Mouse (Mus musculus) erythroid progenitor cell, adult 5-6 weeks (primary cell): ENCODE results near the gene Mrpl51. TPM values are rescaled to one million over a fixed set of nuclear protein-coding genes. Genes with fewer than 3 reads are reported as not detected.

Experiments used
- ATAC-seq: replicated peaks from 2 replicates; pipeline ENCODE4 v1.8.0; 2016; ENCODE audit warnings: moderate number of reproducible peaks, mild to moderate bottlenecking, moderate TSS enrichment, inconsistent platforms; ENCODE audit not compliant: poor library complexity, low FRiP score, severe bottlenecking
- total RNA-seq, 2 experiments: library from RNA; stranded (forward) in 1 of 2; stranded (reverse) in 1 of 2; fragments of 150-400 nt in 1 of 2; fragments of 186-747, 209-891 nt in 1 of 2; gene quantifications; 2 replicates each; pipeline versions ENCODE4 v1.2.3 to v1.2.4; 2015 to 2017; ENCODE audit warnings: low replicate concordance in 2 of 2

Gene Mrpl51
- total RNA-seq, 2 experiments from 2014 or later = 63.3 to 64.1 TPM

GRCm38 (mm10) chr6:125225518-125226115, 34.0 kb downstream of the Mrpl51 start:
- no peak for ATAC-seq

- no peak for ATAC-seq
These were observed 39.0 kb downstream of the Mrpl51 start for GRCm38 (mm10) chr6:125230571-125230970.

GRCm38 (mm10) chr6:125231117-125232044, 39.8 kb downstream of the Mrpl51 start, which contains the start of gene Tapbpl:
Tapbpl (minus strand) TSS chr6:125231860.
- peak; percentile 67 for ATAC-seq

DNA sequence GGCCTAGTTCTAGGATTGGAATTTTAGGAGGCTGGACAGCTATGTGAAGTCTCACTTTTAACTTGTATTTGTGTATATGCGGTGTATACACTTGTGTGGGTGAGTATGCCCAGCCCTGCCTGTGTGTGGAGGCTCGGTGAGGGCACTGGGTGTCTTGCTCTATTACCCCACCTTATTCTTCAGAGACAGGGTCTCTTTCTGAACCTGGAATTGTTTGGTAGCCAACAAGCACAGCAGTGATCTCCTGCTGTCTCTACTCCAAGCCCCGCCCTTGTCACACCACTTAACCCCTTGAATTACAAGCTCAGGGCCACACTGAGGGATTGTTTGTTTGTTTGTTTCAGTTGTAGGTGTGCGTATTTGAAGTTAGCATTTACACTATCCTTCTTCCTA, 40.4 kb downstream of the Mrpl51 start:
- peak; percentile 43 for ATAC-seq

GRCm38 (mm10) chr6:125232516-125232915, 40.9 kb downstream of the Mrpl51 start:
- no peak for ATAC-seq

GRCm38 (mm10) chr6:125233816-125234519, 42.4 kb downstream of the Mrpl51 start:
- ATAC-seq = no peak

- ATAC-seq = no peak
These were observed 42.9 kb downstream of the Mrpl51 start for GRCm38 (mm10) chr6:125234520-125234828.

DNA sequence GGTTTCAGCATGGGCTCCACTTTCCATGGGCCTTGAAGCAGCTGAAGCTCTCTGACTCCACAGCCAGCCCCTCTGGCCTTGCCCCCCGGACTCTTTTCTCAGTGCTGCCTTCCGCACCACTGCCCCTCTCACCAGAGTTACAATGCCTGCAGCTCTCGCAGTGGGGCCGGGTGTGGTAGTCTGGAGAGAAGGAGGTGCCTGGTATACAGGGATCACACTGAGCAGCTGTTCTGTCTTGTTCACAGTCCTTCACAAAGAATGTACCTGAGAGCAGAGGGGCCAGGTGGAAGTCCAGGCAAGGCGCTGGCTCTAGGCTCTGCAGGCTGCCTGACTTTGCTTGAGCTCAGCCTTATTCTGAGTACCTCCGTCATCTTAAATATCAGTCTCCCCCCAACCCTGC, 44.7 kb downstream of the Mrpl51 start:
- no peak for ATAC-seq

DNA sequence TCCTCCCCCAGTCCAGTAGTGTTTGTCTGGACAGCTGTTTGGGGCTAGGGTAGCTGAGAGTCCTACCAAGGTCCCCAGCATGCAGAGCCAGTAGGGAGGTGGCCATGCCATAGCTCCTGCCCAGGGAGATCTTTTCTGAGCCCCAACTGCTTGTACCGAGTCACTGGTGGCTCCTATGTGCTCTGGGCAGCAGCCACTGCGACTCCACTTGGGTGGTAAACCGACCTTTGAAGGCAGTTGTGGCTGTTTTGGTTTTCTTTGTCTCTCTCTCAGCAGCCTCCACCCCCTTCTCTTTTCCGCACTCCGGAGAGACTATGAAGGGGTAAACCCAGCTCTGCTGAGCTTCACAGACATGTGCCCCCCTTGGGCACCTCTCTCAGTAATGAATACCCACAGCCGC, 45.2 kb downstream of the Mrpl51 start, which contains the start of gene Cd27:
Cd27 (minus strand) TSS at position 229 of the 400 bp plus-strand sequence.
- no peak for ATAC-seq

- no peak for ATAC-seq
These were observed 45.8 kb downstream of the Mrpl51 start for GRCm38 (mm10) chr6:125237421-125237820.

DNA sequence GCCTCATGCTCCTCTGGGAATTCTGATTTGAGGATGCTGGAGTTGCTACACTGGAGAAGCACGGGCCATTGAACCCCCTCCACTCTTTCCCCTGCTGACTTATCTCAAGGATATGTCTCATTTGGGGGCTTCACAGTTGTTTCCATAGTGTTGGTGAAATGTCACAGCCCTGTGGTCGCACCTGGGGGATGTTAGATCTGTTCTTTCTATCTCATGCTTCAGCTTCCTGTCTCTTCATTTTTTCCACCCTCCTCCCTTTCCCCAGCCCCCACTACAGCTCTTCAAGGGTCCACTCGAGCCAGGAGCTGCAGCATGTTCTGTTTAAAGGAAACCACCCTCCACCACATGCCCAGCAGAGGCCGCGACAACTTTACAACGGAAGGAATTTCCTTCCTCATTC, 46.8 kb downstream of the Mrpl51 start:
- ATAC-seq = no peak

- no peak for ATAC-seq
These were observed 47.9 kb downstream of the Mrpl51 start for GRCm38 (mm10) chr6:125239547-125239946.

DNA sequence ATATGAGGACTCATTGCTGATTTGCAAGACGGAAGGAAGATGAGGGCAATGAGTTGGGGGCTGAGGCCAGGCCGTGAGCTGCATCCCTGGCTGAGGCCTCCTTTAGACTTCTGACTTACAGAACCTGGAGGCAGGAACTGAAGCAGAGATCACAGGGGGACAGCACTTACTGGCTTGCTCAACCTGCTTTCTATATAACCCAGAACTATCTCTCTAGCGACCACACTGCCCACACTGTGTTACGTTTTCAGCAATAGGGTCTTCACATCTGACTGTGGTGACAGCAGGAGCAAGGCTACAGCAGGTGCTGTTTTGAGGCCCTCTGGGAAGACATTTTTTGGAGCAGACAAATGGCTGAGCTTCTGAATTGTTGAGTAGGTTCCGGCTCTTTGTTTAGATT, 49.0 kb downstream of the Mrpl51 start:
- ATAC-seq = no peak

GRCm38 (mm10) chr6:125241566-125241965, 50.0 kb downstream of the Mrpl51 start:
- no peak for ATAC-seq

GRCm38 (mm10) chr6:125244551-125244950, 53.0 kb downstream of the Mrpl51 start:
- ATAC-seq = no peak

Other genes starting within 250 kb of the Mrpl51 start
- 14.3 and 17.3 TPM in 2 replicates for gene Cops7a, start 226.3 kb upstream of the Mrpl51 start, total RNA-seq (2015; ENCODE audit: low replicate concordance)
- 4.1 and 4.9 TPM in 2 replicates for gene Cops7a, start 226.3 kb upstream of the Mrpl51 start, total RNA-seq (2017; ENCODE audit: low replicate concordance)
- not detected in 2 replicates for gene Pianp, start 195.1 kb upstream of the Mrpl51 start, total RNA-seq (2015; ENCODE audit: low replicate concordance)
- gene Pianp, start 195.1 kb upstream of the Mrpl51 start, total RNA-seq (2017; ENCODE audit: low replicate concordance) = not detected in 2 replicates
- 49.4 and 54.1 TPM in 2 replicates for gene Zfp384, start 182.7 kb upstream of the Mrpl51 start, total RNA-seq (2015; ENCODE audit: low replicate concordance)
- gene Zfp384, start 182.7 kb upstream of the Mrpl51 start, total RNA-seq (2017; ENCODE audit: low replicate concordance) = 25.8 and 41.2 TPM in 2 replicates
- gene Ing4, start 152.0 kb upstream of the Mrpl51 start, total RNA-seq (2015; ENCODE audit: low replicate concordance) = 5.0 and 5.4 TPM in 2 replicates
- gene Ing4, start 152.0 kb upstream of the Mrpl51 start, total RNA-seq (2017; ENCODE audit: low replicate concordance) = 59.6 and 60.0 TPM in 2 replicates
- gene Acrbp, start 142.1 kb upstream of the Mrpl51 start, total RNA-seq (2015; ENCODE audit: low replicate concordance) = 4.3 and 9.6 TPM in 2 replicates
- 0.68 and 9.4 TPM in 2 replicates for gene Acrbp, start 142.1 kb upstream of the Mrpl51 start, total RNA-seq (2017; ENCODE audit: low replicate concordance)
- 3.6 and 10.9 TPM in 2 replicates for gene Lpar5, start 123.9 kb upstream of the Mrpl51 start, total RNA-seq (2015; ENCODE audit: low replicate concordance)
- gene Lpar5, start 123.9 kb upstream of the Mrpl51 start, total RNA-seq (2017; ENCODE audit: low replicate concordance) = not detected in 2 replicates
- gene Chd4, start 95.8 kb upstream of the Mrpl51 start, total RNA-seq (2015; ENCODE audit: low replicate concordance) = 49.0 and 64.2 TPM in 2 replicates
- gene Chd4, start 95.8 kb upstream of the Mrpl51 start, total RNA-seq (2017; ENCODE audit: low replicate concordance) = 176 and 220 TPM in 2 replicates
- 6.7 and 17.3 TPM in 2 replicates for gene Nop2, start 59.9 kb upstream of the Mrpl51 start, total RNA-seq (2015; ENCODE audit: low replicate concordance)
- 5.7 and 8.9 TPM in 2 replicates for gene Nop2, start 59.9 kb upstream of the Mrpl51 start, total RNA-seq (2017; ENCODE audit: low replicate concordance)
- gene Iffo1, start 46.6 kb upstream of the Mrpl51 start, total RNA-seq (2015; ENCODE audit: low replicate concordance) = 5.9 and 11.5 TPM in 2 replicates
- 9.7 and 15.7 TPM in 2 replicates for gene Iffo1, start 46.6 kb upstream of the Mrpl51 start, total RNA-seq (2017; ENCODE audit: low replicate concordance)
- gene Gapdh, start 25.3 kb upstream of the Mrpl51 start, total RNA-seq (2015; ENCODE audit: low replicate concordance) = 683 and 752 TPM in 2 replicates
- 153 and 228 TPM in 2 replicates for gene Gapdh, start 25.3 kb upstream of the Mrpl51 start, total RNA-seq (2017; ENCODE audit: low replicate concordance)
- gene Ncapd2, start 100 bp upstream of the Mrpl51 start, total RNA-seq (2015; ENCODE audit: low replicate concordance) = 953 and 1,019 TPM in 2 replicates
- 924 and 1,011 TPM in 2 replicates for gene Ncapd2, start 100 bp upstream of the Mrpl51 start, total RNA-seq (2017; ENCODE audit: low replicate concordance)
- gene Vamp1, start 23.8 kb downstream of the Mrpl51 start, total RNA-seq (2015; ENCODE audit: low replicate concordance) = 4.7 and 6.7 TPM in 2 replicates
- 2.0 and 10.0 TPM in 2 replicates for gene Vamp1, start 23.8 kb downstream of the Mrpl51 start, total RNA-seq (2017; ENCODE audit: low replicate concordance)
- gene Tapbpl, start 40.1 kb downstream of the Mrpl51 start, total RNA-seq (2015; ENCODE audit: low replicate concordance) = 0.84 and 1.8 TPM in 2 replicates
- 6.7 and 6.8 TPM in 2 replicates for gene Tapbpl, start 40.1 kb downstream of the Mrpl51 start, total RNA-seq (2017; ENCODE audit: low replicate concordance)
- gene Cd27, start 45.2 kb downstream of the Mrpl51 start, total RNA-seq (2015; ENCODE audit: low replicate concordance) = 5.0 and 7.5 TPM in 2 replicates
- 0.51 and 1.2 TPM in 2 replicates for gene Cd27, start 45.2 kb downstream of the Mrpl51 start, total RNA-seq (2017; ENCODE audit: low replicate concordance)
- not detected in 2 replicates for gene Tuba3a, start 94.2 kb downstream of the Mrpl51 start, total RNA-seq (2015; ENCODE audit: low replicate concordance)
- not detected in 2 replicates for gene Tuba3a, start 94.2 kb downstream of the Mrpl51 start, total RNA-seq (2017; ENCODE audit: low replicate concordance)
- gene Ltbr, start 122.1 kb downstream of the Mrpl51 start, total RNA-seq (2015; ENCODE audit: low replicate concordance) = 0.84 and 5.0 TPM in 2 replicates
- 2.8 and 3.5 TPM in 2 replicates for gene Ltbr, start 122.1 kb downstream of the Mrpl51 start, total RNA-seq (2017; ENCODE audit: low replicate concordance)
- gene Scnn1a, start 128.9 kb downstream of the Mrpl51 start, total RNA-seq (2015; ENCODE audit: low replicate concordance) = 2.9 and 7.6 TPM in 2 replicates
- not detected in 2 replicates for gene Scnn1a, start 128.9 kb downstream of the Mrpl51 start, total RNA-seq (2017; ENCODE audit: low replicate concordance)
- 8.3 and 11.7 TPM in 2 replicates for gene Tnfrsf1a, start 157.6 kb downstream of the Mrpl51 start, total RNA-seq (2015; ENCODE audit: low replicate concordance)
- gene Tnfrsf1a, start 157.6 kb downstream of the Mrpl51 start, total RNA-seq (2017; ENCODE audit: low replicate concordance) = 2.3 and 20.7 TPM in 2 replicates
- gene Plekhg6, start 189.0 kb downstream of the Mrpl51 start, total RNA-seq (2015; ENCODE audit: low replicate concordance) = not detected in 2 replicates
- gene Plekhg6, start 189.0 kb downstream of the Mrpl51 start, total RNA-seq (2017; ENCODE audit: low replicate concordance) = not detected in 2 replicates